Mouse (Mus musculus): ENCODE measurements around the gene Hnrnpdl. TPM values are rescaled to one million over a fixed set of nuclear protein-coding genes. Genes with fewer than 3 reads are reported as not detected.

The Hnrnpdl gene
- 102 TPM for polyA plus RNA-seq (2014; fragmentation: Illumina TruSeq; extraction: RNeasy Lipid Tissue Mini Kit (QIAGEN cat#74804); ENCODE audit: low read depth, low replicate concordance)

GRCm38 (mm10) chr5:100039602-100040142 is at the start of gene Hnrnpdl, which contains the start of gene Enoph1:
Hnrnpdl (minus strand) TSS chr5:100039664.
Enoph1 (plus strand) TSS chr5:100039985.

Other genes starting within 250 kb of the Hnrnpdl start
- gene Vamp9, start 133.4 kb downstream of the Hnrnpdl start, polyA plus RNA-seq (2014; fragmentation: Illumina TruSeq; extraction: RNeasy Lipid Tissue Mini Kit (QIAGEN cat#74804); ENCODE audit: low read depth, low replicate concordance) = 8.2 TPM
- gene Hnrnpd, start 60.7 kb downstream of the Hnrnpdl start, polyA plus RNA-seq (2014; fragmentation: Illumina TruSeq; extraction: RNeasy Lipid Tissue Mini Kit (QIAGEN cat#74804); ENCODE audit: low read depth, low replicate concordance) = 272 TPM
- gene 4930524J08Rik, start 60.6 kb downstream of the Hnrnpdl start, polyA plus RNA-seq (2014; fragmentation: Illumina TruSeq; extraction: RNeasy Lipid Tissue Mini Kit (QIAGEN cat#74804); ENCODE audit: low read depth, low replicate concordance) = 0.57 TPM
- gene Enoph1, start 321 bp upstream of the Hnrnpdl start, polyA plus RNA-seq (2014; fragmentation: Illumina TruSeq; extraction: RNeasy Lipid Tissue Mini Kit (QIAGEN cat#74804); ENCODE audit: low read depth, low replicate concordance) = 13.2 TPM
- gene Tmem150c, start 120.1 kb upstream of the Hnrnpdl start, polyA plus RNA-seq (2014; fragmentation: Illumina TruSeq; extraction: RNeasy Lipid Tissue Mini Kit (QIAGEN cat#74804); ENCODE audit: low read depth, low replicate concordance) = 3.5 TPM

All from testis, adult 10 weeks (tissue).